Mouse (Mus musculus) limb, embryonic 12.5 days (tissue): ENCODE results near the gene Tesc. TPM values are rescaled to one million over a fixed set of nuclear protein-coding genes. Genes with fewer than 3 reads are reported as not detected.

ENCODE experiments used
- ATAC-seq: fragments of 200-750 bp; cut with Nextera tagmentation; 2 replicates; pipeline ENCODE4 v1.8.0; 2017; ENCODE audit warnings: low read depth, moderate TSS enrichment; ENCODE audit not compliant: insufficient number of reproducible peaks, insufficient read depth, low FRiP score, low TSS enrichment
- H3K27ac ChIP-seq: fragments of 300-500 bp; sonication (generic); 2 replicates; pipeline ENCODE4 v1.5.1; 2016; ENCODE audit warnings: mild to moderate bottlenecking, moderate library complexity
- H3K27me3 ChIP-seq: fragments of 300-500 bp; sonication (generic); 2 replicates; pipeline ENCODE4 v1.6.1; 2016; ENCODE audit warnings: mild to moderate bottlenecking, moderate library complexity
- H3K36me3 ChIP-seq: fragments of 300-500 bp; sonication (generic); 2 replicates; pipeline ENCODE4 v1.6.1; 2016; ENCODE audit warnings: mild to moderate bottlenecking, moderate library complexity
- H3K4me1 ChIP-seq: fragments of 300-500 bp; sonication (generic); replicated peaks from 2 replicates; pipeline ENCODE4 v1.6.1; 2016
- H3K4me2 ChIP-seq: fragments of 300-500 bp; sonication (generic); 2 replicates; pipeline ENCODE4 v1.6.1; 2016; ENCODE audit warnings: mild to moderate bottlenecking, moderate library complexity
- H3K4me3 ChIP-seq: fragments of 300-500 bp; sonication (generic); replicated peaks from 2 replicates; pipeline ENCODE4 v1.5.1; 2016; ENCODE audit warnings: mild to moderate bottlenecking
- H3K9ac ChIP-seq: fragments of 300-500 bp; sonication (generic); replicated peaks from 2 replicates; pipeline ENCODE4 v1.6.1; 2016; ENCODE audit warnings: mild to moderate bottlenecking, moderate library complexity
- H3K9me3 ChIP-seq: fragments of 300-500 bp; sonication (generic); 2 replicates; pipeline ENCODE4 v1.6.1; 2016; ENCODE audit warnings: mild to moderate bottlenecking, moderate library complexity
- WGBS: fragments of 180-500 bp; shearing (Covaris S2); methylation state at CpG from one replicate; pipeline ENCODE4 v1.1.7; 2016; 5-methylcytosine and 5-hydroxymethylcytosine counted together
- polyA plus RNA-seq: library from polyadenylated mRNA; unstranded; fragments of >200 nt; fragmentation: Nextera tagmentation; extraction: Ambion mirVana; gene quantifications from 2 replicates; pipeline ENCODE4 v1.2.1, GENCODE M21; 2016

The Tesc gene
- polyA plus RNA-seq, 1 experiment from 2014 or later: 0.49 TPM

DNA sequence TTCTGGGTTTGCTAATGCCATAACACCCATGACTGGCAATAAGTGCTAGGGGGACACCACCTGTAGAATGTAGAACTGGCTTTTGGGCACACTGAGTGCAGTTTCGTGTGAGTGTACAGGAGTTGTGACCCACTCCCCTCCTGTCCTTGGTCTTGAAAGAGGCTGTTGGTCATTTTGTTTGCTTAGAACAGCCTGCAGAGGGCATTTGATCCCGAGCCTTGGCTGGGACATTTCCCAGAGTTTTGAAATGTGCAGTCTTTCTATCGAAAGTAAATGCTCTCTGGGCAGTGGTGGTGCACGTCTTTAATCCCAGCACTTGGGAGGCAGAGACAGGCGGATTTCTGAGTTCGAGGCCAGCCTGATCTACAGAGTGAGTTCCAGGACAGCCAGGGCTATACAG lies 31.6 kb upstream of the Tesc start:
- WGBS: 86% methylated on average over 6 of the region's 6 CpGs

DNA sequence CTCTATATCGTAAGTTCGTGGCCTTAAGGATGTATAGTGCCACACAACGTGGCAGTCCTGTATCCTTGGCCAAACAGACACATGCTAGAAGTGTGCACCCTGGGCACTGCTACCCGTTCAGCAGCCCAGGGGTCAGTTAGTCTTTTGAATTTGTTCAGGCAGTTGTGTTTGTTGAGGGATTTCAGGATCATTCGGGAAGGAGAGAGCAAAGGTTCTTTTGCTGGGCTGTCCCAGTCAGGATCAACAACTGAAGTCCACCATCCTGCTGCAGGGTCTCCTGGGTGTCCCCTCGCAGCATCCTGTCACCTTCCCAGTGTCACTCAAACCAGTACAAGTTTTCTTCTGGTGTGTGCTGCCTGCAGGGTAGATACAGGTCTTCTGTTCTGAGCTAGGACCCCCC lies 31.0 kb upstream of the Tesc start:
- Histone ChIP-seq H3K9ac (no peak overlapping the region), H3K27me3 (no peaks in the 10 kb centered on the region), H3K36me3 (peaks cover 97% of the 10 kb centered on the region), H3K4me3 (no peak overlapping the region), H3K27ac (no peak overlapping the region), H3K9me3 (no peaks in the 10 kb centered on the region), H3K4me1 (no peaks in the 10 kb centered on the region), H3K4me2 (no peak overlapping the region)
- no peak for ATAC-seq
- 92% methylated on average over 6 of the region's 6 CpGs for WGBS

More for the DNA sequence above, 31.6 kb upstream of the Tesc start:
- Histone ChIP-seq H3K9me3 (no peaks in the 10 kb centered on the region), H3K4me3 (no peak overlapping the region), H3K4me1 (no peaks in the 10 kb centered on the region), H3K27ac (no peak overlapping the region), H3K4me2 (no peak overlapping the region), H3K9ac (no peak overlapping the region), H3K36me3 (peaks cover 97% of the 10 kb centered on the region), H3K27me3 (no peaks in the 10 kb centered on the region)
- ATAC-seq: no peak

DNA sequence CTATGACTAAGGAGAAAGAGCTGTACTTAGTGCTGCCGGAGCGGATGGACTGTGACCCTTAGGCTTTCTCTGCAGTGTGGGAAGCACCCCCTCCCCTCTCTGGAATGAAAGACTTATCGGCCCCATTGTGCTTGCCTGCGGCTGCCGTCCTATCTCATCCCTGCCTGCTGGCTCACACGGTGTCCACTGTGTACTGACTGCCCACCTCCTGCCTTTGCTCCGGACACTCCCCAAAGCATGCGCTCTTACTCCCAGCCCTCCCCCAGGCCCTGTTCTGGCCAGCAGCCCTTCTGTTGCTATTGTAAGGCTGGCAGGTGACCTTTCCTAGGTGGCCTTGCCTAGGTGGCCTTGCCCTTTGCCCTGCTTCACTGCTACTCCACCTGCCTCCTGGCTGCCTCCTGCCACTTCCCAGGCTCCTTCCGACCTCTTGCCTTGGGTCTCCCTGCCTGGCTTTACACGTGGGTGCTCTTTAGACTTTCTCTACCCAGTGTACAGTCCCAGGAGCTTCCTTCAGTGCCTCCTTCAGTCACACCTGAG lies 30.0 kb upstream of the Tesc start:
- no peaks in the 10 kb centered on the region for H3K9me3 ChIP-seq
- no peak overlapping the region for H3K9ac ChIP-seq
- no peak for ATAC-seq
- no peak overlapping the region for H3K4me3 ChIP-seq
- peaks cover 97% of the 10 kb centered on the region for H3K36me3 ChIP-seq
- no peaks in the 10 kb centered on the region for H3K27me3 ChIP-seq
- H3K27ac ChIP-seq: no peak overlapping the region
- H3K4me1 ChIP-seq: no peaks in the 10 kb centered on the region
- no peak overlapping the region for H3K4me2 ChIP-seq
- 88% methylated on average over 10 of the region's 10 CpGs for WGBS

DNA sequence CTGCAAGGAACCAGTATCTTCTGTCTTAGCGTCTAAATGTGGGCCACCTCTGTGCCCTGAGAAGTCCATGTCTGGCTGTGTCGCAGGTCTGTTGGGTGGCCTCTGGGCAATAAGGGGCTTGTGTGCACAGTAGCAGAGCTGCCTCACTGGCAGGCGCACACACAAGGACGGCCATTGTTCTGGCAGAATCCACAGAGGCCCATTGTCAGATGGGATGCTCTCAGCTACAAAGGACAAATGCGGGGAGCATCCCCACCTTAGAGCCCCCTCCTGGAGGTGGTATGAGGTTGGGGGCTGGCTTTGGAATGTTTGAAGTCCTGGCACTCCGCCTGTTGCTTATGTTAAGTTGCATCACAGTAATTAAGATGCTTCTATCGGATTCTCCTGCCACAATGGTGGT lies 28.5 kb upstream of the Tesc start:
- Histone ChIP-seq H3K27ac (no peak overlapping the region), H3K27me3 (no peaks in the 10 kb centered on the region), H3K4me3 (no peak overlapping the region), H3K36me3 (peaks cover 97% of the 10 kb centered on the region), H3K4me1 (no peaks in the 10 kb centered on the region), H3K9me3 (no peaks in the 10 kb centered on the region), H3K4me2 (no peak overlapping the region), H3K9ac (no peak overlapping the region)
- ATAC-seq: no peak
- 92% methylated on average over 7 of the region's 7 CpGs for WGBS

DNA sequence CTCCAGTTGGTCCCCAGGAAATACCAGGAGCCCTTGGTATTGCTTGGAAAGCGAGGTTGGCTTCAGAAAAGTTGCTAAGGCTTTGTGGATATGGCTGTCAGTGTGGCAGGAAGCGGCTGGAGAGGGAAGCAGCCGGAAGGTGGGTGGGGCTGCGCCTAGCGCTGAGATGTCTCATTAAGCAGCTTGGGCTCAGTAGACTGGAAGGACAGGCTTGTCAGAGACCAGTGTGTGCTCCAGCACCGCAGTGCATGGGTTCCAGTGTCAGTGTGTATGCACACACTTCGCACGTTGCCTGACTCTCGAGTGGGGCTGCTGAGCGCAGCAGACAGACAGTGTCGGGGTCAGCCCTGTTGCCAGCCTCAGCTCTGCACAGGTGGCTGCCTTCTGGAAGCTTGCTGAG lies 28.0 kb upstream of the Tesc start:
- Histone ChIP-seq H3K27me3 (no peaks in the 10 kb centered on the region), H3K4me2 (no peak overlapping the region), H3K9me3 (no peaks in the 10 kb centered on the region), H3K4me3 (no peak overlapping the region), H3K36me3 (peaks cover 97% of the 10 kb centered on the region), H3K4me1 (no peaks in the 10 kb centered on the region), H3K9ac (no peak overlapping the region), H3K27ac (no peak overlapping the region)
- no peak for ATAC-seq
- WGBS: 90% methylated on average over 11 of the region's 11 CpGs

DNA sequence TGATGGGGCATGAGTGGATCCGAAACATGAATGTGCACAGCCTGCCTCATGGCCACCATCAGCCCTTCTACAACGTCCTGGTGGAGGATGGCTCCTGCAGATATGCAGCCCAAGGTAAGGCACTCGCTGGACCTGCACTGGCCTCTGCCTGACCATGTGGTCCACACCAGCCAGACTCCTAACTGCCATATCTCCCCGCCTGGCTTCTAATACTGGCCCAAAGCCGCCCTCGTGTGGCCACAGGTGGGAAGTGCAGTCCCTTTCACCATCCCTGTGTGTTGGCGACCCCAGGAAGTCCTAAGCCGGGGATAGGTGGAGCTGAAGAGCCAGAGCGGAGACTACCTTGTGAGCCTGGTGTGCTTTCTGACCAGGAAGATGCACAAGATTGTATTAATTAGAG lies 25.5 kb upstream of the Tesc start:
- Histone ChIP-seq H3K9me3 (no peaks in the 10 kb centered on the region), H3K27me3 (no peaks in the 10 kb centered on the region), H3K4me3 (no peak overlapping the region), H3K4me2 (no peak overlapping the region), H3K4me1 (no peaks in the 10 kb centered on the region), H3K36me3 (peaks cover 98% of the 10 kb centered on the region), H3K9ac (no peak overlapping the region), H3K27ac (no peak overlapping the region)
- no peak; the same call in 1 of the 2 replicates for ATAC-seq
- WGBS: 42% methylated on average over 9 of the region's 9 CpGs

DNA sequence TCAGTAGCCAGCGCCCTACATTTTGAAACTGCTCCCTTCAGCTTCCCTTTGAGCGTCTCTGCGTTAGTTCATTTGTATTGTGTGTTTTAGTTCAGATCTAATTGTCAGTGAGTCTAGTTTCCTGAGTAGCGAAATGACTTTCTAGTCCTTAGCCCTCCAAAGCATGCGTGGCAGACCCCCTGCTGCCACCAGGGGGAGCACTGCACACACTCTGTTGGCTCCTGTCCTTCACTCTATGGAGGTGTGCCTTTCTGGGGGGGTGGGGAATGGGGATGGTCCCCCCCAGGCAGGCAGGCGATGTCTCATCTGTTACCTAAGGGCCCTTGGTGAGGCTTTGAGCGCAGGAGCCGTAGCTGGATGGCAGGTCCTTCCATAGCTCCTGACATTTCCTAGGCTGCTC lies 22.9 kb upstream of the Tesc start:
- Histone ChIP-seq H3K36me3 (peaks cover 98% of the 10 kb centered on the region), H3K4me2 (no peak overlapping the region), H3K27me3 (no peaks in the 10 kb centered on the region), H3K9ac (no peak overlapping the region), H3K9me3 (no peaks in the 10 kb centered on the region), H3K4me3 (no peak overlapping the region), H3K27ac (no peak overlapping the region), H3K4me1 (no peaks in the 10 kb centered on the region)
- 82% methylated on average over 8 of the region's 8 CpGs for WGBS
- no peak for ATAC-seq

DNA sequence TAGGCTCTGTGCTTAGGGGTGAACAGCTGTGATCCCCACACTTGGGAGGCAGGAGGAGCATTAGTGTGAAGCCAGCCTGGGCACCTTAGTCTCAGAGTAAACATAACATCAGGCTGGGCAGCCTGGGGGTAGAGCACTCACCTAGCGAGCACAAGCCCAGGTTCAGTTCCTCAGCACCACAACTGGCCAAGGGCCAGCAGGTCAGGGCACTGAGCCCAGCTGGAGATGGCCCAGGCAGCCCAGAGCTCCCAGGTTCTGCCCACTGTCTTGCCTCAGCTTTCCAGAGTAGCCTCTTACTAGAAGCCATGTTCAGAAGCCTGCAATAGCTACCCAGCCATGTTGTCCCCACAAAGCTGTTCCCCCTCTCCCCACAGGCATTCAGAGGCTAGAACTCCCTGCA lies 21.8 kb upstream of the Tesc start:
- Histone ChIP-seq H3K9me3 (no peaks in the 10 kb centered on the region), H3K27me3 (no peaks in the 10 kb centered on the region), H3K4me3 (no peak overlapping the region), H3K4me1 (no peaks in the 10 kb centered on the region), H3K36me3 (peaks cover 97% of the 10 kb centered on the region), H3K4me2 (no peak overlapping the region), H3K9ac (no peak overlapping the region), H3K27ac (no peak overlapping the region; the same call in 1 of the 2 replicates)
- no peak for ATAC-seq
- 95% methylated on average over 1 of the region's 1 CpGs for WGBS

DNA sequence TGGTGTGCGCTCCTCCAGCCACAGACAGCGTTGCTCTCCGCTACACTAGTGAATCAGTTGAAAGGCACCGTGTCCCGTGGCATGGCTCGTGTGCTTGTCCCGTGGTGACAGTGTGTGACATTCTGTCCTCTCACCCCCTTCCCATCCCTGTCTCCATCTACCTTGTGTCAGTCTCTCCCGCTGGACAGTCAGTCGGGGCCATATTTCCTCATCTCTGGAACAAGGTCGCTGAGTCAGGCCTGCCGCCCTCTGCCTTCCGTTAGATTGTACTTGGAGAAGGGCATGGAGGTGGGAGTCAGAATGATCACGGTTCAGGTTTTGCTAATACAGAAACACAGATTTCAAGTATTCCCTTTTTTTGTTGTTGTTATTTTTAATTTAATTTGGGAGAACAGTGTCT lies 19.2 kb upstream of the Tesc start:
- no peaks in the 10 kb centered on the region for H3K4me1 ChIP-seq
- no peak overlapping the region for H3K27ac ChIP-seq
- WGBS: 94% methylated on average over 13 of the region's 13 CpGs
- no peaks in the 10 kb centered on the region for H3K9me3 ChIP-seq
- no peak overlapping the region for H3K9ac ChIP-seq
- no peak for ATAC-seq
- no peaks in the 10 kb centered on the region for H3K27me3 ChIP-seq
- no peak overlapping the region for H3K4me2 ChIP-seq
- H3K36me3 ChIP-seq: peaks cover 77% of the 10 kb centered on the region
- H3K4me3 ChIP-seq: no peak overlapping the region

DNA sequence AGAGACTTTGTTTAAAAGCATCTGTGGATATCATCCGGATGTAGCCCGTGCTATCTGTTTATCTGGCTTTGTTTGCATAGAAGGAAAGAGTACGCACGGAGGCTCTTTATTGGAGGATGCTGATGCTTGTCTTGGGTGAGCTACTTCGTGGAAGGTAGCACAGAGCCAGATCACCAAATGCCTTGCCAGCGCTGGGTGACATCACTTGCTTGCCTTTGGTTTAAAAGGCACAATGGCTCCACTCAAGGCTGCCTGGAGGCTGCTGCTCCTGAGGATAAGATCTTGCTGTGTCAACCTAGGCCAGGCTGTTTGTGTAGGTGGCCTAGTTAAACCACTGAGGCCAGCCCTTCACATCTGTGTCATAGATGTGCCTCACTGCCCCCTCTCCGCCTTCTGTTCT lies 16.7 kb upstream of the Tesc start:
- 85% methylated on average over 7 of the region's 7 CpGs for WGBS
- no peak overlapping the region for H3K27ac ChIP-seq
- H3K9me3 ChIP-seq: no peaks in the 10 kb centered on the region
- no peak overlapping the region for H3K4me2 ChIP-seq
- no peak overlapping the region for H3K4me3 ChIP-seq
- H3K4me1 ChIP-seq: peaks cover 12% of the 10 kb centered on the region
- H3K27me3 ChIP-seq: no peaks in the 10 kb centered on the region
- no peak for ATAC-seq
- H3K9ac ChIP-seq: no peak overlapping the region
- peaks cover 52% of the 10 kb centered on the region for H3K36me3 ChIP-seq

DNA sequence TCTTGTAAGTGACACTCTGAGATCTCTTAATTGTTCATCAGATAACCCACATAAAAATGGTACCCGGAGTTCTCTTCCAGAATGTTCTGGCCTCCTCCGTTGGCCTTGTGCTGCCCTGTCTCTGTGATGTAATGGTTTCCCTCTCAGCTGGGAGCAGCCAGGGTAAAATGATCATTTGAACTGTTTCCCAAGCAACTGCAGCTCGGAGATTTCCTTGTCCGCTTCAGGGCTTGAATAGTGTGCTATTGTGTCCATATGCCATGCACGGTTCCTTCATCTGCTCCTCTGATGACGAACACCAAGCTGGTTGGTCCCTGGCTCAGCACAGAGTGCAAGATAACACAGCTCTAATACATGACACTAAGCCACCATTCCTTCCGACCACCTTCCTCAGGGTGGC lies 15.7 kb upstream of the Tesc start:
- 83% methylated on average over 7 of the region's 7 CpGs for WGBS

DNA sequence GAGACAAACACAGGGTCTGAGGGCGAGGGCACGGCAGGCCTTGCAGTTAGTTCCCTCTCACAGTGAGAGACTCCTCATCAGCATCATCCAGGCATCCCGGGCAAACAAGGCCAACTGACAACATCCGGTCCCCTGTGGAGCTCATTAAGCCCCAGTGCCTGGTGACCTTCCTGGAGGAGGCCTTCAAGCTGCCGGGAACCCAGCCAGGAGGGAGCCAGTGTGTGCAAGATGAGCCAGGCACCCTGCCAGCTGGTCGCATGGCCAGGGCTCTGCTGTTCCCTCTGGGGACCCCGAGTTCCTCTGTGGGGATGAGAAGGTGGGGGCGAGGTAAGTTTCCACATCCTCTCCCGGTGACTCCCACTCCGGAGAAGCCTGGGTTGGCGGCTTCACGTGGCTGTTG lies 12.5 kb upstream of the Tesc start:
- Histone ChIP-seq H3K27ac (no peak overlapping the region), H3K9ac (0 out of 2 replicates have a peak overlapping the region, but pooled peaks have one; percentile 13), H3K9me3 (no peaks in the 10 kb centered on the region), H3K4me2 (no peak overlapping the region), H3K36me3 (peaks cover 13% of the 10 kb centered on the region; the same call in 1 of the 2 replicates), H3K4me1 (peaks cover 12% of the 10 kb centered on the region), H3K27me3 (peaks cover 4% of the 10 kb centered on the region; the same call in 1 of the 2 replicates), H3K4me3 (no peak overlapping the region)
- 25% methylated on average over 12 of the region's 12 CpGs for WGBS
- no peak for ATAC-seq

More for the DNA sequence above, 15.7 kb upstream of the Tesc start:
- Histone ChIP-seq H3K36me3 (peaks cover 43% of the 10 kb centered on the region), H3K4me2 (no peak overlapping the region), H3K4me1 (peaks cover 12% of the 10 kb centered on the region), H3K27ac (no peak overlapping the region), H3K9me3 (no peaks in the 10 kb centered on the region), H3K9ac (no peak overlapping the region), H3K4me3 (no peak overlapping the region), H3K27me3 (no peaks in the 10 kb centered on the region)
- no peak for ATAC-seq
